Mouse (Mus musculus) lung, postnatal 4 days (tissue): ENCODE measurements around the gene Ube2o.

Source experiments
- DNase-seq, 2 experiments: peaks; one replicate each; pipeline ENCODE4 v3.0.0; 2021

Gene Ube2o

DNA sequence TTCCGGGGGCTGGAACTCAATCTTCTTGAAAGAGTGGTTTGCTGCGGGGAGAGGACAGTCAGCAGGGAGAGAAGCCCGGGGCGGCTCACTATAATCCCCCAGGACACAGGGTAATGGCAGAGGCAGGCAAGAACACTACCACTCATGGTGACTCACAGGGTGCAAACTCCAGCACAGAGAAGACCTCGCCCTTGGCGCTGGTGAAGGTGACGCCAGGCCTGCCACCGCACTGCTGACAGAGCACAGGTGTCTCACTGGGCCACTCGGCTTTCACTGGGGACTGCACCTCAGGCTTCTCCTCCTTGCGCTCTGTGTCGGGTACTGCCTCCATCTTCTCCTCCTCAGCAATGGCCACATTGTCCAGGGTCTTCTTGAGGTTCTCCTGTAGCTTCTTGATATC lies 40.1 kb downstream of the Ube2o start:
- DNase-seq = no peak

- no peak for DNase-seq
These were observed 43.0 kb downstream of the Ube2o start for GRCm38 (mm10) chr11:116538142-116538735.

DNA sequence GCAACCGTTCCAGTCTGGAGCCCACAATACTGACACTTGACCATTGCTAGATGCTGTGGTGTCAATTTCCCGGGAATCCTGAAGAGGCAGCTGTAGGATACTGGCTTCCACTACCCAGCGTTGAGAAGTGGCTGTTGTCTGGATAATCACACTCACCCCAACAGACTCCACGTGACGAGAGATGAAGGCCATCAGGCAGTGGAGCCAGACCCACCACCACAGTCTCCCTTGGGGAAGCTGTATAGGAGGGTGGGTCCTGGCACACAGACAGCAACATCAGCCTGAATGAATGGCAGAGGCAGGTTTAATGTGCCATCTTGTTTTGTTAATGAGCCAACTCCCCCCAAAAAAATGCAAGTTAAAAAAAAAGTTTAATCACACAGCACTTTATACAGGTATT lies 43.9 kb downstream of the Ube2o start:
- no peak for DNase-seq

DNA sequence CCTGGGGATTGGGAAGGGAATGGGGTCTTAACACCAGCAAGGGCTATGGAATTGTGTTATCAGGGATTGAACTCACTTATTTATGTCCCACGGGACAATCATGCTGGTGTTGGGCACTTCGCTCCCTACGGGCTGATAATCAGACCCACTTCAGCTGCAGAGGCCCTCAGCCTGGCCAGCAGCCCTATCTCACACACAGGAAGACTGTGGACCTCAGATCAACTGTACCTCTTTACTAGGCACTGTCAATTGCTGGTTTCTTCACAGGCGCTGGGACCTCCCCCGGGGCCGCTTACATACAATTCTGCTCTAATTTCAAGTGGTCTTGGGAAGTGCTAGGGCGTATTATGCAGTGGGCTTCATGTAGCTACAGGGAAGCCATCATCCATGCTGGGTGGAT lies 44.6 kb downstream of the Ube2o start:
- DNase-seq = no peak

- DNase-seq = peak; percentile 71 to 83
These were observed 46.9 kb downstream of the Ube2o start for GRCm38 (mm10) chr11:116534154-116534865.

DNA sequence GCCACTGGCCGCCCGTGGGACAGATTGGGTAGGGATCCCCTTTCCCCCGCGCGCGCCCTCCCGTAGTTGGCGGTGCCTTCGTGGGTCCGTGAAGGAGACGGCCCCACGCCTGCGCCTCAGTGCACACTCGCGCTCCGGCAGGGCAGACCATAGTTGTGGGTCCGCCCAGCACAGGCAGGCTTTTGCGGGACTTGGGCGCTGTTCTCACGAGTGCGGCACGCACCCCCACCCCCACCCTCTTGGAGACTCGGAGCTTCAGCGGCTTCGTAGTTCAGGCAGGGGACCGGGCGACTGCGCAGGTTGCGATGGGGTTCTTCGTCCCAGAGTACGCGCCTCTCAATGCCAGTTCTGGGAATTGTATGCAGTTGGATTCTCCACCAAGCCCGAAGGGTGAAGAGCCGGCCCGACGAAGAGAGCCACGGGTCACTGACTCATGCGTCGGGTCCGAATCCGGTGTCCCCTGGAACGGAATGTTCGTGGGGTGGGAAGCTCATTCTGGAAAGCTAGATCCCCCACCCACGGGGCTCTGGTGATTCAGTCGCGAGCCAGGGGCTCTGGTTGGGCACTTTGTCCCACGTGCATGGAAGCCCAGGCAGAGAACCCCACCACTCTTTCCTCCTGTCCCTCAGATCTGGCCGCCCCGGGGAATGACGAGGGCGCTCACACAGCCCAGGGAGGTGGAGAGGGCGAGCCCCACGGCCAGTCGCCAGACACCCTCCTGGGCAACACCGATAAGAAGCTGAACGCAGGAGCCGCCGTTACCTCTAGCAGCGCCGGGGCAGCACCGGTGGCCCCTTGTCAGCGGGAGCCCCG lies 47.7 kb downstream of the Ube2o start:
- DNase-seq = peak in 1 of 2 experiments; percentile 50

DNA sequence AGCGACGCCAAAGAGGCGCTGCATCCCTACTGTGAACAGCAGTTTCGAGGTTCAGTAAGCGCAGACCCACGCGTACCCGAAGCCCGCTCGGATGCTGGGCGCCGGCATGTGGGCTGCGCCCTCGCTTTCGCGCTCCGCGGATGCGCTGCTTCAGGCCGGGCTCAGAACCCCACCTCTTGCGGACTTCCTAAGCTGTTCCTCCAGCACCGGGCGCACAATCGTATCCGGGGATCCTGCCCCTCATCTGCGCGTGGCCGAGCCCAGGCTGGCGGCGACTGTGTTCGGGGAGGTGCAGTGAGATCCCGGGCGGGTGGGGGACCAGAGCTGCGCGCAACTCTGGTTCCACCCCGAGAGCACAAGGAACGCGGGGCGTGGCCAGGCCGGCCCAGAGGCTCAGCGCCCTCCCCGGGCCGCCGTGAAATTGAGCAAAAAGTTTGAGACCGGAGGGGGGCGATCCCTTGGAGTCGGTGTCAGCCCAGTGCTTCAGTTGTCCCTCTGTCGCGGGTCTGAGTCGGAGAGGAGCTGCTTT lies 48.4 kb downstream of the Ube2o start:
- peak; percentile 83 to 89 for DNase-seq

DNA sequence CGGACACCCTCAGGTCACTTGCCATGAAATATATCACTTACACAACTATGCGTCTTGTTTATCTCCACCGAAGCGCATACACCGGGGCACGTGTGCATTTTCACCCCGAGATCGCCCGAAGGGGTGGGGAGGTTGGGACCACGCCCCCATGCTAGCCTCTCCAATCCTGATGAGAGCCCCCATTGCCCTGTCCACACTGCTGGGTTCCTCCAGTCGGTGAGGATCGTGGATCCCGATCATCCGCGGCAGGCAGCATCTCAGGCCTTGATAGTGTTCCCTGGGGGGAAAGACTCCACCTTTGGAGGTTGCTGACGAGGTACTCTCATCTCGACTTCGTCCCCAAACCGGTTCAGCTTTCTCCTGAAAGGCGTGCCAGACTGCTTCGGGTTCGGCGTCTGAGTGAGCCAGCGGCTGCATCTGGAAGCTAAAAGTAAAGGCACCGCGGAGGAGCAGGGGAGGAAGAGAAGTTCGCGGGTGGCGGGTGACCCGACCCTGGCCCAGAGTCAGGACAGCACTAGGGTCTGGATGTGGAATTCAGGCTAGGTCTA lies 48.9 kb downstream of the Ube2o start:
- peak; percentile 48 to 60 for DNase-seq

GRCm38 (mm10) chr11:116531371-116532191 lies 49.7 kb downstream of the Ube2o start:
- peak in 1 of 2 experiments; percentile 35 for DNase-seq

DNA sequence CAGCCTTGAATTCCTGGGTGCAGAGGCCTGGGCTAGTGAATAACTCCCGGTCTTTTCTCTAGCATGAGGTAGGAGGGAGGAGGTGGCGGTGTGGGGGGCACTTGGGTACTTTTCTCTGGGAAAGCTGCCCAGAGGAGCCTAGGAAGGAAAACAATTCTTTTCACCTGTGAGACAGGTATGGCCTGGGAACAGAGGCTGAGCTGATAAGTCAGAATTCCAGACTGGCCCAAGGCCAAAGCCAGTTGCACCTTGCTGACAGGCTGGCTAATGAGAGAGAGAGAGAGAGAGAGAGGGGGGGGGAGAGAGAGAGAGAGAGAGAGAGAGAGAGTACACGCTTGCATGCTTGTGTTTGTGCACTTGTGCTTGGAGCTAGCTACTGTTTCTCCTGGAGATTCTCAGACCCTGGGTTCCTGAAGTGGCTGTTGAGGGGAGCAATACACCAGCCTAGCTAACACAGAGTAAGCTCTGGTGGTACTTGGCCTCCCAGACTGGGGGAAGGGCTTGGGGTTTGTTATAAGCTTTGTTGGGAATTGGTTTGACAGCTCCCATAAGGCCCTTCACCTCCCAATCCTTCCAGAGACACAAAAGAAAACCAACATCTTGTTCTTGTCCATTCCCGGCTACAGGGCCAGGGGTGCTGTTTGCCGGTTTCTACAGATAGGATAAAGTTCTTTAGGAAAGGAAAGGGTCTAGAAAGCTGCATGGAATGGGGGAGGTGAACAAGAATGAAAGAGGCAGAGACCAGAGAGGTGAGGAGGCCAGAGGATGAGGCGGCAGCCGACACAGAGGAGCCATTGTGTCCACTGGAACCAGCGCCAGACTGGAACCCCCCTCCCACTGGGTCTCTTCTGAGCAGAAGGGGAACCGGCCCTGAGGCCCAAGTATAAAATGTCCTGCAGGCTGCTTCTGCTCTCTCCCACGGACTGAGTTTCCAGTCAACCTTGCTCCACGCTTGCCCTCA lies 50.8 kb downstream of the Ube2o start, which contains the start of gene Sphk1:
Sphk1 (plus strand) TSS at position 739 of the 961 bp plus-strand sequence.
- DNase-seq = peak; percentile 64 to 80

DNA sequence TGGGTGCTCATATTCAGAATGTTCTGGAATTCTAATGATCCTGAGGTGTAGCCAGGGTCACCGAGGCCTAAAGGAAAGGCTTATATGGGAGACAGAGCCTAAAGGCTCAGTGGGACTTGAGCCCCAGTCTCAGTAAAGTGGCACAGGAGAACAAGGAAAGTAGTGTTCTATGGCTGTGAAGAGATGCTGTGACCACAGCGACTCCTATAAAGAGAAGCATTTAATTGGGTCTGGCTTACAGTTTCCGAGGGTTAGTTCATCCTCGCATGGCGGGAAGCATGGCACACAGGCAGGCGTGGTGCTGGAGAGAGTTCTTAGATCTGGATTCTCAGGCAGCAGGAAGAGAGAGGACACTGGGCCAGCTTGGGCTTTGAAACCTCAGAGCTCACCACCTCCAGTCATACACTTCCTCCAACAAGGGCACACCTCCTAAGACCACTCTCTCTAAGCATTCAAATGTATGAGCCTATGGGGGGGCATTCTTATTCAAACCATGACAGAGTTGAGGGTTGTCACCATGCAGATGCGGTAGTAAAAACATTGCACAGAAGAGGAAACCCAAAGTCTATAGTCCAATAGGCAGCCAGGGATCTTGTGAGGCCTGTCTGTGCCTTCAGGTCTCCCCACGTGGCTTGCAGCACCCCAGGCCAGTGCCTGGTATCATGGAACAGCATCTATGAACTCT lies 52.5 kb downstream of the Ube2o start:
- no peak for DNase-seq

GRCm38 (mm10) chr11:116523699-116524189 lies 57.5 kb downstream of the Ube2o start:
- peak; percentile 51 to 68 for DNase-seq

GRCm38 (mm10) chr11:116522886-116523698 lies 58.2 kb downstream of the Ube2o start:
- DNase-seq = peak in 1 of 2 experiments; percentile 38

DNA sequence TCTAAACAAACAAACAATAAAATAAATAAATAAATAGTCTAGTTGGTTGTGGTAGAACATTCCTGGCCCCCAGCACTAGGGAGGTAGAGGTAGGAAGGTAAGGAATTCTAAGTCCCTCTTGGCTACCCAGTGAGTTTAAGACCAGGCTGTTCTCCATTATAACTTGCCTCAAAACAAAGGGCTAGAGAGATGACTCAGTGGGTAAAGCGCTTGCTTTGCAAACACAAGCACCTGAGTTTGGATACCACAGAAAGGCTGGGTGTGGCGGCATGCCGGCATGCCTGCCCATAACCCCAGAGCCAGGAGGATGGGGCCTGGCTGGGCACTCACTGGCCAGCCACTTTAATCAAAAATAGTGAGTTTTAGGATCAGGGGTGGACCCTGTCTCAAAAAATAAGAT lies 59.2 kb downstream of the Ube2o start:
- DNase-seq = peak in 1 of 2 experiments; percentile 56

- peak in 1 of 2 experiments; percentile 47 for DNase-seq
These were observed 60.1 kb downstream of the Ube2o start for GRCm38 (mm10) chr11:116521143-116521542.

DNA sequence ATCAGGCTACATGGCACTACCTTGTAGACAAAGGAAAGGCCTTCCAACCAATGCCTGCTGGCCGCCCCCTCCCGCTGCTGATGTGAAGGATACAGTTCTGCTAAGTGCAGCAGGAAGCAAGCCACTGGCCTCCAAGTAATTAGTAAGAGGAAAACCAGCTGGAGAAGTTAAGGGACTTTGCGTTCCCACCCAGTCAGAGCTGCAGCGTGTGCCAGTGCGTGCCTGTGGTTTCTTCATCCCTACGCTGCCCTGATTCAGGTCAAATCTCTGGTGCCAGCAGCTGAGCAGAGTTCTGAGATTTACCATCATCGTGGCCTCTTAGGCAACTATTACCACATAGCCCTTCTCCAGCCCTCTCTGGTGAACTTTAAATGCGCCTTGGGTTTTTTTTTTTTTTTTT lies 62.8 kb downstream of the Ube2o start:
- DNase-seq = peak; percentile 45 to 82

GRCm38 (mm10) chr11:116515330-116516020 lies 65.8 kb downstream of the Ube2o start:
- DNase-seq = no peak

- no peak for DNase-seq
These were observed 67.7 kb downstream of the Ube2o start for GRCm38 (mm10) chr11:116513531-116514038.
